Mouse (Mus musculus): ENCODE measurements around the gene Gm3005.
"Not testable (repeated sequence)": the region's sequence is repeated elsewhere in the genome, so short reads cannot be mapped to it uniquely, and the experiment has no call there.

GRCm38 (mm10) chr14:3427803-3428202 lies at the start of gene Gm3005:
- not testable (repeated sequence) for TF ChIP-seq CTCF (IDR thresholded peaks at IDR 0.05; ENCODE audit: low read depth); EP300 (optimal IDR thresholded peaks at IDR 0.05)

Data from stomach, postnatal 0 days (tissue).